Mouse (Mus musculus) lung, postnatal 36 days (tissue): ENCODE measurements around the gene Plcb4.
A peak's percentile ranks its signal among the peaks of the same experiment; 100 is the strongest.

Experiments used
- DNase-seq: peaks from one replicate; pipeline ENCODE4 v3.0.0; 2022; ENCODE audit warnings: mixed read lengths

Gene Plcb4

GRCm38 (mm10) chr2:135658486-135659390 is at the start of gene Plcb4:
Plcb4 (plus strand) TSS chr2:135659011.
- DNase-seq: peak; percentile 88

GRCm38 (mm10) chr2:135614651-135615261 is 44.1 kb upstream of the Plcb4 start:
- no peak for DNase-seq

DNA sequence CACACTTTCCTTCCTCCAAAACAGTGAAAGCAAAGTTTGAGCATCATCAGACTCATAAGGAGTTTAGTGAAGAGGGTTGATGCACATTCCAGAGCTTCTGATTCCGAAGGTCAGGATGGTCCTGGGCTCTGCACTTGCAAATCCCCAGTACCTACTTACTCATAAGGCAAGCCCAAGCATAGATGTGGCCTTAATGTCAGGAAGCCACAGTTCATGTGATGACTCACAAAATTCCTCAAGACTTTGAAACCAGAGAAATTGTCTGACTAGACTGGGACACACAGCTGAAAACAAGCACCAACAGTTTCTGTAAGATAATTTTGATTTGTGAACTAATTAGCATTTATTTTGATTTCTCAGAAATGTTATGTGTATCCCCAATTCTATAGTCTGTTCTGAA is 42.7 kb upstream of the Plcb4 start:
- DNase-seq: no peak

DNA sequence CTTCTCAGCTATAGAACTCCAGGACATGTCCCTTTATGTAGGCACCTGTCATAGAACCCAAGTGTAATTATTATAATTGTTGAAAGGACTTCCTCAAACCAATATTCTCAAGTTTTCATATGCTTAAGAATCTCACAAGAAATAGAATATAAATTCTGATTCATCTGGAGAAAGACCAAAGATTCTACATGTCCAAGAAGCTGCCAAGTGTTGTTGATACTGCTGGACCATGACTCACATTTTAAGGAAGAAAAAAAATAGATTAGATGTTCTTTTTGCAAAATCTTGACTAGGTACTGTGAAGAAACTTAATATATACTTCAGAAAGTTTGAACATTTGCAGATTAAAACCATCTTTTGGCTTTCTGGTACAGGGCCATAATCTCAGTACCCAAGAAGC is 40.3 kb upstream of the Plcb4 start:
- DNase-seq: no peak

- DNase-seq: no peak
Observed at GRCm38 (mm10) chr2:135619956-135620355, 38.9 kb upstream of the Plcb4 start.

- DNase-seq: no peak
Observed at GRCm38 (mm10) chr2:135627821-135628220, 31.0 kb upstream of the Plcb4 start.

GRCm38 (mm10) chr2:135637227-135637626 is 21.6 kb upstream of the Plcb4 start:
- no peak for DNase-seq

DNA sequence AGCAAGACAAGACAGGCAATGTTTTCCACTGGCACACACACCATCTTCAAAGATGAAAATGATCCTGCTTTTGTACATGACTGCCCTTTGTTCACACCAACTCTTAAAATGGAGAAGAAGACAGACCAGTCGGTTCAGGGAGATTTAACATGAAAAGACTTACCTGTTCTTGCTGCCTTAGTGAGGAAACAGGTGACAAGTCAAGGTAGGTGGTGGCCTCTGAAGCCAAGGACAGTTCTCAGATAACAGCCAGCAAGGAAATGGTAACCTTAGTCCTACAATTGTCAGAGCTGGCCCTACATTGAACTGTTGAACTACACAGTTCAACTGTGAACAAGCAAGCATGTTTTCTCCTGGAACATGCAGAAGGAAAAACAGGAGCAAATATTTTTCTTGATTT is 17.8 kb upstream of the Plcb4 start:
- no peak for DNase-seq

GRCm38 (mm10) chr2:135641636-135642035 is 17.2 kb upstream of the Plcb4 start:
- DNase-seq: peak; percentile 47

DNA sequence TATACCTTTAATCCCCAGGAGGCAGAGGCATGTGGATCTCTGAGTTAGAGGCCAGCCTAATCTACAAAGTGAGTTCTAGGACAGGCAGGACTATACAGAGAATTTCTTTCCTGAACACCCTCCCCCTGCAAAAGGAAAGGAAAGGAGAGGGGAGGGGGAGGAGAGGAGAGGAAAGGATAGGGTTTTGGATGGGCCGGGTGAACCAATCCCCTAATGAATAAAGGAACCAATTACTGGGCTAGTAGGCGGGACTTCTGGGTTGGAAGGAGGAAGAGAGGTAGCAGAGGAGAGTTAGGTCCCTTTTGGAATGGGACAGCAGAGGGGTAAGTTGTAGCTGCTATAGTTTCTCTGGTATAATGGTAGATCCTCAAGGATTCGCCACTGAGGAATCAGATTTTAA is 12.6 kb upstream of the Plcb4 start:
- DNase-seq: no peak

GRCm38 (mm10) chr2:135646654-135647053 is 12.2 kb upstream of the Plcb4 start:
- no peak for DNase-seq

- DNase-seq: no peak
Observed at GRCm38 (mm10) chr2:135647985-135648384, 10.8 kb upstream of the Plcb4 start.

- no peak for DNase-seq
Observed at GRCm38 (mm10) chr2:135650885-135651284, 7.9 kb upstream of the Plcb4 start.

- no peak for DNase-seq
Observed at GRCm38 (mm10) chr2:135652040-135652439, 6.8 kb upstream of the Plcb4 start.

DNA sequence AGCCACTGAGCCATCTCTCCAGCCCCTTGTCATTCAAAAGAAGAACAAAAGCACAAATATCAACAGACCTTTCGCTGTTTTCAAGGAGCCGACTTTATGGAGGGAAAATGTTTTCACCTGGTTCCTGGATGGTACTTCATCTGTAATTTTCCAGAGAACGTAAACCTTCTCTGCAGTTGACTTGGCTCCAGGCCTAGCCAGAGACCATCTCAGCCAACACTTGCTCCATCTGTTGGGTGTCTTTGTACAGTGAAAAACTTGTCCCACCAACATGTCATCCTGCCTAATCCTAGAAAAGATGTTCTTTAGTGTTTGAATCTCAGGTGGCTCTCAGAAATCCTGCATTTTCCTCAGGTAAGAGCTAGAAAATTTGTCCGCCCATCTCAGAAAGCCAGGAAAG is 6.4 kb upstream of the Plcb4 start:
- no peak for DNase-seq

- no peak for DNase-seq
Observed at GRCm38 (mm10) chr2:135655948-135656347, 2.9 kb upstream of the Plcb4 start.

DNA sequence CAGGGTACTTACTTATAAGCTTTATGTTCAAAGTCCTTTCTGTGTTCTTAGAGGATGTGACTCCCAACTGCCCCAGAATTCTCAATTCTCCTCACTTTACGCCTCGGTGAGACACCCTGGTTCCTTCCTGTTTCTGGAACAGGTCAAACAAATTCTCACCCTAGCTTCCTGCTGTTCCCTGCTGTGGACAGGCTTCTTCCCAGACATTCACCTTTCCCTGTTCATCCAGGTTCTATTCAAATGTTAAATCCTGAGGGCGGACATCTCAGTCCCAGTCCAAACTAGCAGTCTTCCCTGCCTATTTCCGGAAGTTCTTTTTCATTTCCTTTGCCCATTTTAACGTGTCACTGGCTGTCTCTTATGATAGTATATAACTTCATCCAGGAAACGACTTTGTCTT is 2.2 kb upstream of the Plcb4 start:
- DNase-seq: no peak

GRCm38 (mm10) chr2:135659391-135660180 is 775 bp downstream of the Plcb4 start:
- DNase-seq: peak; percentile 48

DNA sequence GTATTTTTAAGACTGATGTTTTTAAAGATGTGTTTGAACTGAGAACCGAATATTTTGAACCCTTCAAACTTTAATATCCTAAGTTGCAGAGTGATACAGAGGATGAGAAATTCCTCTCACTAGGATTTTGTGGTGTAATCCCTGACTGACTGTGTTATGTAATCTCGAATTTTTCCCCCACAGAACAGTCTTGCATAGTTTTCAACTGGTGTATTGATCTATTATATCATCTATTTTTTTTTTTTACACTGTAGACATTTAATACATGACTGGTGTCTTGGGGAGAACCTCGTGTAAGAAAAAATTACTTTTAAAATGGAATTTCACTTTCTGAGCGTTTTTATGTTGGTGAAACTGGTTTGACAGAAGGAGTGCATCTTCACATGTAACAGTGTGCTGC is 2.0 kb downstream of the Plcb4 start:
- no peak for DNase-seq

GRCm38 (mm10) chr2:135663785-135664184 is 5.0 kb downstream of the Plcb4 start:
- no peak for DNase-seq

DNA sequence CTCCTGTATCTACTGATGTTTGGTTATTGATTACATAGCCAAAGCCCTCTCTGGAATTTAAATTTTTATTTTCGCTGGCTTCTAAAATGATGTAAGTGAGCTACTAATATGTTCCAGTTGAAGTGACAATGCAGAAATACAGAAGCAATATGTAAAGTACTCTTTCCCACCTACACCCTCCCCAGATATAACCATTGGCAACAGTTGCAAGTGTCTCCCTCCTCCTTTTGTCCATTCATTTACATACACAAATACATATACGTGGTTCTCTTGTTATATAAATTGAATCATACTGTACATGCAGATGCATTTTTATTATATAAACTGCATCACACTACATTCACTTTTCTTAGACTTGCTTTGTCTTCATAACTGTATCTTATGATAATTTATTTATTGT is 8.7 kb downstream of the Plcb4 start:
- DNase-seq: no peak

DNA sequence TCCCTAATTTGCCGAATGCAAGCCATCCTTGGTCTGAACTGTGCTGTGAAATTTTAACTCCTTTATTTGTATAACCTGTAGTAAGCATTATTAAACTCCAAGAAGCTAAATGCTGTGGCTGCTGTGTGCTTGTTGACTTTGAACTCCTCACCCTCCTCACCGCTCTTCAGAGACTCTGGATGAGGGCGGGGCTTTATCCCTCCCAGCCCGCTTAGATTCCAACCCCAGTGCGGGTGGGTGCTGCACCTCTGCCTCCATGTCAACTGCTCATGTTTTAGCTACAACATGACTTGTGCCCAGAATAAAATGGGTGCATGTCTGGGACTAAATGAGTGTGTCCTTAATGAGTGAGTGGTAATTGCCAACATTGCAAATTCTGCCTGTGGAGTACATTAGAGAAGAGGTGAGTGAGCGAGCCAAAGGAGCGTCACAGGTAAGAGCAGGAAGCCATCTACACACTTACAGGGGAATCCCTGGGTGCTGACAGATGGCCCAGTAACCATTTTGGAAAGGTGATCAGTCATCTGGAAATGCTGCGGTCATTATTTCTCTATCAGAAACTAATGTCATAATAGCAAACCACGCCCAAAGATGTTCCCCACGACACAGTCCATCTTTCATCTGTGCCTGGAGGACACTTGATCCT is 13.8 kb downstream of the Plcb4 start:
- DNase-seq: no peak

- DNase-seq: no peak
Observed at GRCm38 (mm10) chr2:135673649-135674048, 14.8 kb downstream of the Plcb4 start.
